Comparison of ENCODE assay signal across 14 mouse cellular contexts in genomic region chr11:116228699-116229098, GRCm38 (mm10). TPM values are rescaled to one million over a fixed set of nuclear protein-coding genes. Genes with fewer than 3 reads are reported as not detected.
"Had no signal": no experiment of that assay in that cellular context is flagged by ENCODE, and none has a peak within 500 bp of the region (broad histone marks: within the 10 kb centered on the region; RNA-seq: fewer than 3 reads in every experiment).

No protein-coding gene starts in this region.

- H3K4me3 ChIP-seq: kidney, embryonic 15.5 days; limb, embryonic 10.5 days; liver, embryonic 15.5 days; midbrain, embryonic 15.5 days; neural tube, embryonic 12.5 days had no signal

- H3K4me1 ChIP-seq: liver, embryonic 15.5 days; midbrain, embryonic 15.5 days; neural tube, embryonic 12.5 days had no signal

- H3K27ac ChIP-seq: hindbrain, postnatal 0 days; kidney, embryonic 15.5 days; liver, embryonic 15.5 days; midbrain, embryonic 15.5 days; neural tube, embryonic 12.5 days had no signal

- H3K4me2 ChIP-seq: kidney, embryonic 15.5 days; liver, embryonic 11.5 days; liver, embryonic 15.5 days; midbrain, embryonic 15.5 days; neural tube, embryonic 12.5 days had no signal

- ATAC-seq: hindbrain, postnatal 0 days; midbrain, embryonic 15.5 days had no signal

- H3K9ac ChIP-seq: kidney, embryonic 15.5 days; liver, embryonic 15.5 days; midbrain, embryonic 15.5 days; neural tube, embryonic 12.5 days had no signal

- H3K9me3 ChIP-seq: kidney, embryonic 15.5 days; limb, embryonic 10.5 days; liver, embryonic 15.5 days; midbrain, embryonic 15.5 days; neural tube, embryonic 12.5 days had no signal

- H3K36me3 ChIP-seq: liver, embryonic 15.5 days; midbrain, embryonic 15.5 days; neural tube, embryonic 12.5 days had no signal

- DNase-seq: kidney, adult 11 months; kidney, postnatal 14 days; retina, postnatal 1 day; right cerebral cortex, postnatal 4 days; spleen, adult 18-20 months; thymus, adult 18-20 months; thymus, postnatal 14 days had no signal

RNA-seq across cellular contexts. Expression of gene Galr2, which starts 52.0 kb away (rescaled TPM):
- polyA plus RNA-seq: liver, embryonic 15.5 days had no signal
